Mouse (Mus musculus): ENCODE measurements around the gene Tsga10.

DNA sequence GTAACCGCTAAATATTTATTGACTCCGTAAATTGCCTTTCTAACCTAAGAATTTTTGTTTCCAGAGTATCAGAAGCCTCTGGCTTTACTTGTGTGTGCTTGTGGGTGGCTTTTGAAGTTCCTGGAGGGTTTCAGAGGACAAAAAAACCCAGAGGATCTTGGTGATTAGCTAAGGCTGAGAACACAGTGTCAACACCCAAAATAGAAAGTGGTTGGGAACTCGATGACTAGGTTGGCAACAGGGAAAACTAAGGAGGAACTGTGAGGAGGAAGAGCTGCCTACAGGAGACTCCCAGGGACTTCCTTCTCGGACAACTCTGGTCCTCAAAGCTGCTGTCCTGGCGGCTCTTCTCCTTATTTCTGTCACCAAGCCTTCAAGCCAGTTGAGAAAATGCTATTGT is 145.1 kb downstream of the Tsga10 start:
- TF ChIP-seq CTCF (IDR thresholded peaks at IDR 0.05; ENCODE audit: low read depth) (no peak), EP300 (IDR thresholded peaks at IDR 0.05; ENCODE audit: low read depth) (no peak)

Measured in heart, postnatal 0 days (tissue).